Mouse (Mus musculus) G1E (cell line): ENCODE results near the gene Rpl9-ps1. TPM values are rescaled to one million over a fixed set of nuclear protein-coding genes. Genes with fewer than 3 reads are reported as not detected.

Experiments
- ATAC-seq: 2 replicates; pipeline ENCODE4 v1.8.0; 2016; ENCODE audit warnings: mild to moderate bottlenecking; ENCODE audit not compliant: insufficient number of reproducible peaks, poor library complexity, low FRiP score, severe bottlenecking; ENCODE audit errors: extremely low read depth
- DNase-seq: peaks from one replicate; pipeline ENCODE4 v3.0.0; 2012; ENCODE audit warnings: low spot score
- H3K27me3 ChIP-seq: 2 replicates; pipeline ENCODE4 v1.6.1; 2012; ENCODE audit warnings: mild to moderate bottlenecking, low read length, inconsistent platforms; ENCODE audit not compliant: insufficient read depth
- H3K36me3 ChIP-seq: replicated peaks from 2 replicates; pipeline ENCODE3; 2012; ENCODE audit warnings: mild to moderate bottlenecking, inconsistent platforms
- H3K4me1 ChIP-seq: 2 replicates; pipeline ENCODE4 v1.6.1; 2012; ENCODE audit warnings: low read depth, low read length, inconsistent platforms, mixed read lengths; ENCODE audit not compliant: insufficient read depth
- H3K4me3 ChIP-seq: 2 replicates; pipeline ENCODE4 v1.5.1; 2012; ENCODE audit warnings: low read depth, mild to moderate bottlenecking, inconsistent platforms, low read length, moderate library complexity, mixed read lengths
- H3K9me3 ChIP-seq: replicated peaks from 2 replicates; pipeline ENCODE4 v1.6.1; 2012; ENCODE audit warnings: inconsistent platforms
- CTCF ChIP-seq: IDR thresholded peaks from 2 replicates; pipeline ENCODE4 v1.5.1; 2012; ENCODE audit warnings: low read depth, low read length, inconsistent platforms, mixed read lengths
- GATA1 ChIP-seq: IDR thresholded peaks from 2 replicates; pipeline ENCODE4 v1.6.1; 2012; ENCODE audit warnings: borderline replicate concordance, low read length, inconsistent platforms, mixed read lengths
- GATA2 ChIP-seq: IDR thresholded peaks from 2 replicates; pipeline ENCODE4 v1.6.1; 2012; ENCODE audit warnings: low read depth, low read length, inconsistent platforms, borderline replicate concordance
- POLR2AphosphoS5 ChIP-seq: IDR thresholded peaks from 2 replicates; pipeline ENCODE4 v1.6.1; 2012; ENCODE audit warnings: low read depth, low read length, inconsistent platforms; ENCODE audit not compliant: insufficient replicate concordance
- TAL1 ChIP-seq: conservative IDR thresholded peaks from 2 replicates; pipeline ENCODE4 v1.6.1; 2012; ENCODE audit warnings: low read depth, low read length, inconsistent platforms, mixed read lengths
- polyA plus RNA-seq: library from polyadenylated mRNA; stranded (reverse); fragments of >175 nt; gene quantifications from 2 replicates; pipeline ENCODE4 v1.2.3, GENCODE M21; 2012
- total RNA-seq, 2 experiments: library from RNA; stranded (forward) in 1 of 2; stranded (reverse) in 1 of 2; fragments of 200-1000 nt in 1 of 2; fragments of >200 nt in 1 of 2; fragmentation: Nextera tagmentation in 1 of 2; gene quantifications; 2 replicates each; pipeline ENCODE4 v1.2.3; 2014 to 2017

Gene Rpl9-ps1
- total and polyA plus RNA-seq, 3 experiments: not detected

- Histone ChIP-seq H3K27me3 (no peaks in the 10 kb centered on the region; the same call in 1 of the 2 replicates), H3K9me3 (no peaks in the 10 kb centered on the region), H3K4me1 (no peaks in the 10 kb centered on the region), H3K36me3 (no peaks in the 10 kb centered on the region), H3K4me3 (no peak overlapping the region)
- DNase-seq (no peak), ATAC-seq (no peak)
- TF ChIP-seq CTCF (no peak), TAL1 (no peak), POLR2AphosphoS5 (no peak), GATA1 (no peak), GATA2 (no peak)
These were observed 47.1 kb downstream of the Rpl9-ps1 start for GRCm38 (mm10) chr11:83598207-83598837.

- Histone ChIP-seq H3K9me3 (no peaks in the 10 kb centered on the region), H3K4me3 (no peak overlapping the region), H3K27me3 (no peaks in the 10 kb centered on the region; the same call in 1 of the 2 replicates), H3K36me3 (no peaks in the 10 kb centered on the region), H3K4me1 (no peaks in the 10 kb centered on the region)
- ATAC-seq (no peak), DNase-seq (no peak)
- TF ChIP-seq POLR2AphosphoS5 (no peak), CTCF (no peak), TAL1 (no peak), GATA1 (no peak), GATA2 (no peak)
These were observed 47.6 kb downstream of the Rpl9-ps1 start for GRCm38 (mm10) chr11:83597796-83598195.

GRCm38 (mm10) chr11:83595669-83596455 lies 49.6 kb downstream of the Rpl9-ps1 start:
- Histone ChIP-seq H3K4me3 (no peak overlapping the region), H3K4me1 (no peaks in the 10 kb centered on the region), H3K36me3 (no peaks in the 10 kb centered on the region), H3K9me3 (no peaks in the 10 kb centered on the region), H3K27me3 (no peaks in the 10 kb centered on the region; the same call in 1 of the 2 replicates)
- DNase-seq (no peak), ATAC-seq (no peak)
- TF ChIP-seq GATA1 (no peak), TAL1 (no peak), POLR2AphosphoS5 (no peak), CTCF (no peak), GATA2 (no peak)

Other genes with a start within 250 kb of the Rpl9-ps1 start
- not detected in 2 replicates for gene Rasl10b, start 236.5 kb downstream of the Rpl9-ps1 start, total RNA-seq (2014; fragmentation: Nextera tagmentation)
- 0.06 TPM in 1 of 2 replicates, not detected in the other for gene Rasl10b, start 236.5 kb downstream of the Rpl9-ps1 start, total RNA-seq (2017)
- gene Rasl10b, start 236.5 kb downstream of the Rpl9-ps1 start, polyA plus RNA-seq: 0.04 and 0.09 TPM in 2 replicates
- not detected in 2 replicates for gene Gas2l2, start 216.2 kb downstream of the Rpl9-ps1 start, total RNA-seq (2014; fragmentation: Nextera tagmentation)
- gene Gas2l2, start 216.2 kb downstream of the Rpl9-ps1 start, total RNA-seq (2017): 0.05 and 0.06 TPM in 2 replicates
- gene Gas2l2, start 216.2 kb downstream of the Rpl9-ps1 start, polyA plus RNA-seq: not detected in 2 replicates
- gene 1700020L24Rik, start 207.9 kb downstream of the Rpl9-ps1 start, total RNA-seq (2014; fragmentation: Nextera tagmentation): not detected in 2 replicates
- not detected in 2 replicates for gene 1700020L24Rik, start 207.9 kb downstream of the Rpl9-ps1 start, total RNA-seq (2017)
- not detected in 2 replicates for gene 1700020L24Rik, start 207.9 kb downstream of the Rpl9-ps1 start, polyA plus RNA-seq
- not detected in 2 replicates for gene Mmp28, start 182.6 kb downstream of the Rpl9-ps1 start, total RNA-seq (2014; fragmentation: Nextera tagmentation)
- 0.06 and 0.11 TPM in 2 replicates for gene Mmp28, start 182.6 kb downstream of the Rpl9-ps1 start, total RNA-seq (2017)
- gene Mmp28, start 182.6 kb downstream of the Rpl9-ps1 start, polyA plus RNA-seq: not detected in 2 replicates
- 99.5 and 106 TPM in 2 replicates for gene Taf15, start 172.5 kb downstream of the Rpl9-ps1 start, total RNA-seq (2014; fragmentation: Nextera tagmentation)
- gene Taf15, start 172.5 kb downstream of the Rpl9-ps1 start, total RNA-seq (2017): 22.7 and 29.9 TPM in 2 replicates
- 41.8 and 47.1 TPM in 2 replicates for gene Taf15, start 172.5 kb downstream of the Rpl9-ps1 start, polyA plus RNA-seq
- gene Heatr9, start 123.4 kb downstream of the Rpl9-ps1 start, total RNA-seq (2014; fragmentation: Nextera tagmentation): not detected in 2 replicates
- gene Heatr9, start 123.4 kb downstream of the Rpl9-ps1 start, total RNA-seq (2017): not detected in 2 replicates
- gene Heatr9, start 123.4 kb downstream of the Rpl9-ps1 start, polyA plus RNA-seq: not detected in 2 replicates
- 3.1 TPM in 1 of 2 replicates, not detected in the other for gene Ccl5, start 115.1 kb downstream of the Rpl9-ps1 start, total RNA-seq (2014; fragmentation: Nextera tagmentation)
- gene Ccl5, start 115.1 kb downstream of the Rpl9-ps1 start, total RNA-seq (2017): 0.29 TPM in 1 of 2 replicates, not detected in the other
- not detected in 2 replicates for gene Ccl5, start 115.1 kb downstream of the Rpl9-ps1 start, polyA plus RNA-seq
- 4.4 and 11.6 TPM in 2 replicates for gene Ccl9, start 67.0 kb downstream of the Rpl9-ps1 start, total RNA-seq (2014; fragmentation: Nextera tagmentation)
- gene Ccl9, start 67.0 kb downstream of the Rpl9-ps1 start, total RNA-seq (2017): 2.0 and 3.4 TPM in 2 replicates
- gene Ccl9, start 67.0 kb downstream of the Rpl9-ps1 start, polyA plus RNA-seq: 0.09 and 0.13 TPM in 2 replicates
- 1.2 TPM in 1 of 2 replicates, not detected in the other for gene Ccl6, start 52.5 kb downstream of the Rpl9-ps1 start, total RNA-seq (2014; fragmentation: Nextera tagmentation)
- gene Ccl6, start 52.5 kb downstream of the Rpl9-ps1 start, total RNA-seq (2017): 0.33 and 0.70 TPM in 2 replicates
- 0.13 and 0.22 TPM in 2 replicates for gene Ccl6, start 52.5 kb downstream of the Rpl9-ps1 start, polyA plus RNA-seq
- not detected in 2 replicates for gene Ccl3, start 3.7 kb upstream of the Rpl9-ps1 start, total RNA-seq (2014; fragmentation: Nextera tagmentation)
- gene Ccl3, start 3.7 kb upstream of the Rpl9-ps1 start, total RNA-seq (2017): 2.0 and 2.7 TPM in 2 replicates
- gene Ccl3, start 3.7 kb upstream of the Rpl9-ps1 start, polyA plus RNA-seq: not detected in 2 replicates
- not detected in 2 replicates for gene Ccl4, start 17.0 kb upstream of the Rpl9-ps1 start, total RNA-seq (2014; fragmentation: Nextera tagmentation)
- 0.38 TPM in 1 of 2 replicates, not detected in the other for gene Ccl4, start 17.0 kb upstream of the Rpl9-ps1 start, total RNA-seq (2017)
- not detected in 2 replicates for gene Ccl4, start 17.0 kb upstream of the Rpl9-ps1 start, polyA plus RNA-seq
- gene Wfdc17, start 58.4 kb upstream of the Rpl9-ps1 start, total RNA-seq (2014; fragmentation: Nextera tagmentation): not detected in 2 replicates
- gene Wfdc17, start 58.4 kb upstream of the Rpl9-ps1 start, total RNA-seq (2017): not detected in 2 replicates
- gene Wfdc17, start 58.4 kb upstream of the Rpl9-ps1 start, polyA plus RNA-seq: not detected in 2 replicates
- gene Wfdc18, start 63.4 kb upstream of the Rpl9-ps1 start, total RNA-seq (2014; fragmentation: Nextera tagmentation): not detected in 2 replicates
- not detected in 2 replicates for gene Wfdc18, start 63.4 kb upstream of the Rpl9-ps1 start, total RNA-seq (2017)
- not detected in 2 replicates for gene Wfdc18, start 63.4 kb upstream of the Rpl9-ps1 start, polyA plus RNA-seq
- gene Wfdc21, start 101.3 kb upstream of the Rpl9-ps1 start, total RNA-seq (2014; fragmentation: Nextera tagmentation): not detected in 2 replicates
- gene Wfdc21, start 101.3 kb upstream of the Rpl9-ps1 start, total RNA-seq (2017): not detected in 2 replicates
- not detected in 2 replicates for gene Wfdc21, start 101.3 kb upstream of the Rpl9-ps1 start, polyA plus RNA-seq
- 31.7 and 36.7 TPM in 2 replicates for gene Heatr6, start 108.1 kb upstream of the Rpl9-ps1 start, total RNA-seq (2014; fragmentation: Nextera tagmentation)
- gene Heatr6, start 108.1 kb upstream of the Rpl9-ps1 start, total RNA-seq (2017): 14.9 and 18.1 TPM in 2 replicates
- gene Heatr6, start 108.1 kb upstream of the Rpl9-ps1 start, polyA plus RNA-seq: 4.7 and 7.6 TPM in 2 replicates
- not detected in 2 replicates for gene Hnf1b, start 204.4 kb upstream of the Rpl9-ps1 start, total RNA-seq (2014; fragmentation: Nextera tagmentation)
- 0.22 TPM in 1 of 2 replicates, not detected in the other for gene Hnf1b, start 204.4 kb upstream of the Rpl9-ps1 start, total RNA-seq (2017)
- gene Hnf1b, start 204.4 kb upstream of the Rpl9-ps1 start, polyA plus RNA-seq: not detected in 2 replicates